Mouse (Mus musculus) intestine, embryonic 15.5 days (tissue): ENCODE measurements around the gene Gm9573. TPM values are rescaled to one million over a fixed set of nuclear protein-coding genes. Genes with fewer than 3 reads are reported as not detected.

Source experiments
- ATAC-seq: fragments of 200-750 bp; cut with Nextera tagmentation; 2 replicates; pipeline ENCODE4 v1.8.0; 2017; ENCODE audit warnings: moderate TSS enrichment, moderate library complexity
- H3K27ac ChIP-seq: fragments of 300-500 bp; sonication (generic); 2 replicates; pipeline ENCODE4 v1.5.1; 2015; ENCODE audit warnings: mild to moderate bottlenecking, inconsistent platforms
- H3K27me3 ChIP-seq: fragments of 300-500 bp; sonication (generic); replicated peaks from 2 replicates; pipeline ENCODE4 v1.6.1; 2015; ENCODE audit warnings: inconsistent platforms
- H3K36me3 ChIP-seq: fragments of 300-500 bp; sonication (generic); 2 replicates; pipeline ENCODE4 v1.6.1; 2015; ENCODE audit warnings: inconsistent platforms
- H3K4me1 ChIP-seq: fragments of 300-500 bp; sonication (generic); replicated peaks from 2 replicates; pipeline ENCODE4 v1.6.1; 2015; ENCODE audit warnings: inconsistent platforms
- H3K4me2 ChIP-seq: fragments of 300-500 bp; sonication (generic); replicated peaks from 2 replicates; pipeline ENCODE4 v1.6.1; 2015; ENCODE audit warnings: mild to moderate bottlenecking, inconsistent platforms
- H3K4me3 ChIP-seq: fragments of 300-500 bp; sonication (generic); replicated peaks from 2 replicates; pipeline ENCODE4 v1.5.1; 2015; ENCODE audit warnings: inconsistent platforms
- H3K9ac ChIP-seq: fragments of 300-500 bp; sonication (generic); 2 replicates; pipeline ENCODE4 v1.6.1; 2015; ENCODE audit warnings: inconsistent platforms
- H3K9me3 ChIP-seq: fragments of 300-500 bp; sonication (generic); 2 replicates; pipeline ENCODE4 v1.6.1; 2016; ENCODE audit warnings: inconsistent platforms
- WGBS: fragments of 180-500 bp; shearing (Covaris S2); methylation state at CpG from one replicate; pipeline ENCODE4 v1.1.7; 2015; 5-methylcytosine and 5-hydroxymethylcytosine counted together
- polyA plus RNA-seq: library from polyadenylated mRNA; unstranded; fragments of >200 nt; fragmentation: Nextera tagmentation; extraction: Ambion mirVana; gene quantifications from 2 replicates; pipeline ENCODE4 v1.2.1, GENCODE M21; 2015

Gene Gm9573
- polyA plus RNA-seq: not detected in 2 replicates

DNA sequence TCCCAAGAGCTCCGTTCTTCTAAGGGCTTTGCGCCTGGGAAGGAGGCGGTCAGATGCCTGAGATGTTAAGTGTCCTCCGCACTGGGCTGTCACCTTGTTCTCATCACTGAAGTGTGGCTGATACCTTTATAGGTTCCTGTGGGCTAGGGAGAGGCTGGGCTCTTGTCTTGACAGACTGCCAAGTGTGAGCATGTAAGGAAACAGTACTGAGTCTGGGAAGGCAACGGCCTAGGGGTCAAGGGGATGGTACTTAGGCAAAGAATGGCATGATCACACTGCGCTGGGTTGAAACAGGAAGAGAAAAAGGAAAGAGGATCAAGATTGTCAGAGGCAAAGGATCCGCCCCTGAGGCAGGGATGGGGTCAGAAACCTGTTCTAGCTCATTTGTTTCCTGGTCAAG, at the start of gene Gm9573:
TSS of gene Gm9573 (minus strand) at position 101 of the 400 bp plus-strand sequence.
- no peak for ATAC-seq
- Histone ChIP-seq H3K4me2 (no peak within 1 kb of the TSS), H3K9me3 (no peaks in the 10 kb centered on the region), H3K27ac (no peak within 1 kb of the TSS), H3K4me3 (no peak within 1 kb of the TSS), H3K27me3 (no peaks in the 10 kb centered on the region), H3K9ac (no peak within 1 kb of the TSS), H3K4me1 (no peaks in the 10 kb centered on the region), H3K36me3 (no peaks in the 10 kb centered on the region)
- 85% methylated on average over 7 of the region's 7 CpGs for WGBS

DNA sequence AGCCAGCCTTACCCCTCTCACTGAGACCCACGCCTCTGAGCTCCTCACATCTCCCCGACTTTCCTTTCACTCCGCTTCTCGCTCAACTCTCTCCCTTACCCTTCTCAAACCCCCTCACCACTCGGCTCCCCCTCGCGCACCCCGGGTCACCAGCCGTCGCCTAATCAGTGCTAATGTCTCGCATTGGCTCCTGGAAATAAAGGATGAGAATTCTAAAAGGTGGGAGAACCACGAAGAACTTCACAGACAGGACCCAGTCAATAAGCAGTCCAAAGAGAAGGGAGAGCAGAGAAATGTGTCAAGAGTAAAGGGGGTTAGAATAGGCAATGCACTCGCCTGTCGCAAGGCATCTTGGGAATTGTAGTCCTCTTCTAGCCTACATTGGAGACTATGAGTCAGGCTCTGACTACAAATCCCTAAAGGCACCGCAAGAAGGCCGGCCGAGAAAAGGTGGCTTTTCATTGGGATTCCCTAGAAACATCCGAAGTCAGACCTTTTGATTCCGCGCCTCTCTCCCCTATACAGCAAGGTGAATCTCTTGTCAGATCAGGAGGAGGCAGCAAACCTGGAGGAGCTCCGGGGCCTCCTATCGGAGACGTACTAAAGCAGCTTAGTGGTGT, 47.1 kb upstream of the Gm9573 start, which contains the start of gene Gtf2h4:
TSS of gene Gtf2h4 (minus strand) at position 324 of the 620 bp plus-strand sequence.
- ATAC-seq: peak; percentile 99
- no peak within 1 kb of the TSS for H3K27ac ChIP-seq
- H3K4me3 ChIP-seq: peak within 1 kb of the TSS; percentile 71

DNA sequence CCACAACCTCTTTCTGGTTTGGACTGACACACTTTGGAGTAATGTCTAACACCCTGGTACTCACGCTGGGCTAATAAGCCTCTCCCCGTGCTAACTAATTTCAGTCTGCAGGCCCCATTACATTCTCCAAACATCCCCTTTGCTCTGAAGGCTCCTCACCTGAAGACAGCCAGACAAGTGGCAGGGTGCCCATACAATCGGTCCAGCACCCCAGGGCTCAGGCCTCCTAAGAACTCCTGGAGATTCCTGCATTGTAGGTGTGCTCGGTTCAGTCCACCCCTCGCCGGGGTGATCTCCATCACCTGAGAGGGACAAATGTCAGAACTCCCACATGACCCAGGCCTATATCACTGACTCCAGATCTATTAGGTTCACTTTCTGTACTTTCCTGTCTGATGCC, 46.1 kb upstream of the Gm9573 start:
- Histone ChIP-seq H3K9ac (no peak overlapping the region), H3K4me2 (peak overlapping the region; percentile 83; the same call in 1 of the 2 replicates), H3K4me3 (peak overlapping the region; percentile 71; the same call in 1 of the 2 replicates), H3K4me1 (peaks cover 8% of the 10 kb centered on the region), H3K27ac (no peak overlapping the region), H3K9me3 (no peaks in the 10 kb centered on the region), H3K27me3 (no peaks in the 10 kb centered on the region), H3K36me3 (peaks cover 4% of the 10 kb centered on the region; the same call in 1 of the 2 replicates)
- WGBS: 83% methylated on average over 6 of the region's 6 CpGs
- ATAC-seq: no peak

More for the DNA sequence above, 47.1 kb upstream of the Gm9573 start, which contains the start of gene Gtf2h4:
- peak within 1 kb of the TSS; percentile 94 for H3K9ac ChIP-seq
- under 1% methylated on average over 23 of the region's 23 CpGs for WGBS
- no peaks in the 10 kb centered on the region for H3K9me3 ChIP-seq
- H3K4me2 ChIP-seq: peak within 1 kb of the TSS; percentile 83
- peaks cover 4% of the 10 kb centered on the region; the same call in 1 of the 2 replicates for H3K36me3 ChIP-seq
- H3K4me1 ChIP-seq: peaks cover 5% of the 10 kb centered on the region
- no peaks in the 10 kb centered on the region for H3K27me3 ChIP-seq

DNA sequence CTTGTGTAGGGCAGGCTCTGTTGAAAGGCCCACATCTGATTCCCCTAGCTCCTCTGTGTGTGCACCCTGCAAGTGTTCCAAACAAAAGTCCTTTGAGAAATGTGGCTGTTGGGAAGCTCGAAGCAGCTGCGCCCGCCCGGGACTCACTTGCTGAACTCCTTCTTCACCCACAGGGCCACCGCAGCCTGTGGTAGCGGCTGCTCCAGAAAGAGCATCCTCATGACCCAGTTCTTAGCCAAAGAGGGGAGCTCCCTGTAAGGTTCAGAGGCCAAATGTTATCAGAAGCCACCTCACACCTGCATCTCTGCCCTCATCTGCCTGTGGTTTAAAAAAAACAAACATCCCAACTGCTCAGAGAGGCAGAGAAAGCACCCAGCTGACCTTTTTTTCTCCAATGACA, 45.4 kb upstream of the Gm9573 start:
- Histone ChIP-seq H3K27ac (no peak overlapping the region), H3K4me2 (no peak overlapping the region), H3K9me3 (no peaks in the 10 kb centered on the region), H3K27me3 (no peaks in the 10 kb centered on the region), H3K36me3 (peaks cover 4% of the 10 kb centered on the region; the same call in 1 of the 2 replicates), H3K9ac (no peak overlapping the region), H3K4me3 (no peak overlapping the region), H3K4me1 (peaks cover 8% of the 10 kb centered on the region)
- WGBS: 89% methylated on average over 6 of the region's 6 CpGs
- no peak for ATAC-seq

DNA sequence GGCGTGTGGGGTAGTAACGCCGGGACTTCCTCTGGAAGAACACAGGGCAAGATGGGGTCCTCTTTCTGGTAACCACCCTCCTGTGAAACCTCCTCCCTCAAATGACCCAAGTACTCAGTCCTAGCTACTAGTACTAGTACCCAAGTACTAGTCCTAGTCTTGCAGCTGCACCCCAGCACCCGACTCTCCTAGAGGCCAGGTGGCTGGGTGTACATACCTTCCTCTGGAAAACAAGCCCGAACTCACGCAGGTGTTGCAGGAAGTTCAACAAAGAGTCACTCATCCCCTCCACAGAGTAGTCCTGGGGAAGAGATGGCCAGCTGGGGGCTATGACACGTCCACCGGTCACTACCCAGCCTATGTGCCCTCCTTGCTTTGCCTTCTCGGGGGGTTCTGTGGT, 43.3 kb upstream of the Gm9573 start:
- WGBS: 94% methylated on average over 9 of the region's 9 CpGs
- Histone ChIP-seq H3K36me3 (peaks cover 4% of the 10 kb centered on the region; the same call in 1 of the 2 replicates), H3K9me3 (no peaks in the 10 kb centered on the region), H3K4me2 (no peak overlapping the region), H3K4me3 (no peak overlapping the region), H3K9ac (no peak overlapping the region), H3K27me3 (no peaks in the 10 kb centered on the region), H3K27ac (no peak overlapping the region), H3K4me1 (peaks cover 12% of the 10 kb centered on the region)
- ATAC-seq: no peak

DNA sequence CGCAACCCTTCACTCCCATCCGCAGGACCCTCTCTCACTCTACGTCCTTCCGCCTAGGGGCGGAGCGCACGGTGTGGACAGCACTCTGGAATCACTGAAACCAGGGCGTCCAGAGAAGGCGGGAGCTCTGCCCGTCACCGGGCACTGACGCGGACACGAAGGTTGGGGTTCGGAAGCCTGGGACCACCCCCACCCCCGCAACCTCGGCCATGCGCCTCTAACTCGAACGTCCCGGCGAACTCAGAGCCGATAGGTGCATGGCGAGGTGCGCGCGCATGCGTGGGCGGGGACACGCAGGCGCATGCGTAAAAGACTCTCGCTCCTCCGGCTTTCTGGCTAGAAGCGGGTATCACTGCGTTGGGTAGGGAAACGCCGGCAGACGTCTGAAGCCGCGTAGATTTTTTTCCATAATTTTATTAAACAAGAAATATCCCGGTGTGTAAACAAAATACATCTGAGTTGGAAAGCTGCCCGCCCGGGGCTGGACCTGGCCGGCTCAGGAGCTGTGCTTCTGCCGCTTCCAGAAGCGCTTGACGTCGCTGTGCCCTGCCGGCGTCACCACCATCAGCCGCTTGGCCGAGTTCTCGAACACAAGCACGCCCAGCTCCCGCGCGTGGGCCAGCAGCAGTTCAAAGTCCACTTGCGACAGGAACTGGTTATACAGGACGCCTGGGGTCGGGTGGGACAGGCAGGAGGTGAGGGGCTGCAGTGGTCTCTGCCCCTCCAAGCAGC, 41.1 kb upstream of the Gm9573 start, which contains the start of gene Vars2:
TSS of gene Vars2 (minus strand) at position 259 of the 732 bp plus-strand sequence.
- Histone ChIP-seq H3K27ac (peak within 1 kb of the TSS; percentile 84), H3K36me3 (peaks cover 18% of the 10 kb centered on the region), H3K9me3 (no peaks in the 10 kb centered on the region), H3K4me3 (peak within 1 kb of the TSS; percentile 72), H3K9ac (peak within 1 kb of the TSS; percentile 83), H3K4me1 (peaks cover 7% of the 10 kb centered on the region; the same call in 1 of the 2 replicates), H3K27me3 (no peaks in the 10 kb centered on the region), H3K4me2 (peak within 1 kb of the TSS; percentile 94)
- ATAC-seq: peak; percentile 88
- WGBS: under 1% methylated on average over 61 of the region's 61 CpGs

DNA sequence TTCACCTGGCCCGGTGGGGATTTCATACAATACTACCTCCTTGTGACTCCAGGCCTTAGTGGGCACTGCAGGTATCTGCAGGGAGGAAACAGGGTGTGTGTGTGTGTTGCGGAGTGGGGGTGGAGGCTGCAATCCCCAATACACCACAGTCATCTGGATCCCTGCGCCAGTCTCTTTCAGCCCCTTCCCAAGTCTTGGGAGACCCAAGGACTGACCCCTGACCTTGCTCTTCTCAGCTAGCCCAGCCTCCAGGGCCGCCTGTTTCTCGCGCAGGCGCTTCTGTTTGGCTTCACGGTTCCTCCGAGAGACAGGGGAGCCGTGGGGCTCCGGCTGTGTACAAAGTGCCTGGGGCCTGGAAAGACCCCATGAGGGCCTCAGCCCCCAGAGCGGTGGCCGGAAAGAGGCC, 40.4 kb upstream of the Gm9573 start:
- peaks cover 18% of the 10 kb centered on the region for H3K36me3 ChIP-seq
- H3K27ac ChIP-seq: peak overlapping the region; percentile 82
- WGBS: 5% methylated on average over 13 of the region's 13 CpGs
- ATAC-seq: peak; percentile 60
- peak overlapping the region; percentile 94 for H3K4me2 ChIP-seq
- H3K4me3 ChIP-seq: peak overlapping the region; percentile 72
- H3K9me3 ChIP-seq: no peaks in the 10 kb centered on the region
- H3K9ac ChIP-seq: peak overlapping the region; percentile 83
- no peaks in the 10 kb centered on the region for H3K27me3 ChIP-seq
- peaks cover 7% of the 10 kb centered on the region; the same call in 1 of the 2 replicates for H3K4me1 ChIP-seq

DNA sequence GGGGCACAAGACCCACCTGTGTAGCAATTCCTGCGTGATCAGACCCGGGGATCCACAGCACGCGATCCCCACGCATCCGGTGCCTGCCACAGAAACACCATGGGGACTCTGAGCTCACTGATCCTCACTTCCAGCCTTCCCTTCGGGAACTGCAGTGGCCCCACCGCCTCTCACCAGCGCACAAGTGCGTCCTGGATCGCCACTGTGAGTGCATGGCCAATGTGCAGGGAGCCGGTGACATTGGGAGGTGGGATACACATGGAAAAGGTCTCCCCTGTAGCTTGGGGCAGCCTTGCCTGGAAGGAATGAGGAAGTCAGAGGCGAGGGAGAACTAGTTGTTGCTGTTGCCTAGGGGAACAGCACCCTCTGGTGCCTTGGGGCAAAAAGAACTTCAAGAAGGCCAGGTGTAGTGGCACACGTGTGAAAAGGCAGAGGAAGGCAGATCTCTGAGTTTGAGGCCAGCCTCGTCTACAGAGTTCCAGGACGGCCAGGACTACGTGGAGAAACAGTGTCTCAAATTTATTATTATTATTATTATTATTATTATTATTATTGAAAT, 39.6 kb upstream of the Gm9573 start:
- Histone ChIP-seq H3K36me3 (peaks cover 23% of the 10 kb centered on the region), H3K27ac (no peak overlapping the region), H3K9ac (no peak overlapping the region; the same call in 1 of the 2 replicates), H3K4me2 (peak overlapping the region; percentile 94; the same call in 1 of the 2 replicates), H3K9me3 (no peaks in the 10 kb centered on the region), H3K27me3 (no peaks in the 10 kb centered on the region), H3K4me3 (no peak overlapping the region), H3K4me1 (peaks cover 7% of the 10 kb centered on the region; the same call in 1 of the 2 replicates)
- 74% methylated on average over 17 of the region's 17 CpGs for WGBS
- ATAC-seq: peak; percentile 49

DNA sequence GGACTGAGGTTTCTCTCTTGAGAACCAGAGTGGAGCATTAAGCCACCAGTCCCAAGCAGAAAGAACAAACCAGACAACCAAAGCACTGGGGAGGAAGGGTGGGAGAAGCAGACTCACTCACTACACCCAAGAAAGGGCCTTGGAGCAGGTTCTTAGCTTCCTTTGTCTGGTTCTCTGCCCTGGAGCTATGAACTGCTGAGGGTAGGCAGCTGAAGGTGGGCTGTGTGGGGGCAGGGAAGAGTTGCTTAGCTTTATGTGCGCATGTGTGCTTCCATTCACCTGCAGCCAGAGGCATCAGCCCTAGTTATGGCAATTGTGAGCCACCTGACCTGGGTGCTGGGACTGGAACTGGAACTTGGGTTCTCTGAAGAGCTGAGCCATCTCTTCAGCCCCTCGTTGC, 26.6 kb upstream of the Gm9573 start:
- H3K36me3 ChIP-seq: peaks cover 22% of the 10 kb centered on the region
- H3K27me3 ChIP-seq: no peaks in the 10 kb centered on the region
- H3K4me1 ChIP-seq: peaks cover 12% of the 10 kb centered on the region
- no peak overlapping the region for H3K27ac ChIP-seq
- no peaks in the 10 kb centered on the region for H3K9me3 ChIP-seq
- H3K9ac ChIP-seq: no peak overlapping the region
- no peak for ATAC-seq
- H3K4me2 ChIP-seq: no peak overlapping the region
- H3K4me3 ChIP-seq: no peak overlapping the region
- WGBS: 81% methylated on average over 2 of the region's 2 CpGs

DNA sequence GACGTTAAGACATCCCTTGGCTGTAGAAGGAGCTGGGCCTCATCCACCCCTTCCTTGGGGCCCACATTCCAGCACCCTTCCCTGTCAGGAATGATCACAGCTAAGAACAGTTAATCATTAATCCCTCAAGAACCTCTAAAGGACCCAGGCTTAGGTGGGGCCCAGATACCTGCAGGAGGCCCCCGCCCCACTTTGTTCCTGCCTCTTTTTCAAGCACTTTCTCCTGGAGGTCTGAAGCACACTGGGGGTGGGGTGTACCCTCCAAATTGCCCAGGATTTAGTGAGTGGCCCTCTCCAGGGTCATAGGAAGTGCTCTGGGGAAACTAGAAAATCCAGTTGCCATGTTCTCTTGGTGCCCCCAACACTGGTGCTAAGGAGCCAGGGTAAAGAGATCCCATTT, 23.0 kb upstream of the Gm9573 start:
- H3K4me2 ChIP-seq: peak overlapping the region; percentile 5
- no peak overlapping the region for H3K9ac ChIP-seq

DNA sequence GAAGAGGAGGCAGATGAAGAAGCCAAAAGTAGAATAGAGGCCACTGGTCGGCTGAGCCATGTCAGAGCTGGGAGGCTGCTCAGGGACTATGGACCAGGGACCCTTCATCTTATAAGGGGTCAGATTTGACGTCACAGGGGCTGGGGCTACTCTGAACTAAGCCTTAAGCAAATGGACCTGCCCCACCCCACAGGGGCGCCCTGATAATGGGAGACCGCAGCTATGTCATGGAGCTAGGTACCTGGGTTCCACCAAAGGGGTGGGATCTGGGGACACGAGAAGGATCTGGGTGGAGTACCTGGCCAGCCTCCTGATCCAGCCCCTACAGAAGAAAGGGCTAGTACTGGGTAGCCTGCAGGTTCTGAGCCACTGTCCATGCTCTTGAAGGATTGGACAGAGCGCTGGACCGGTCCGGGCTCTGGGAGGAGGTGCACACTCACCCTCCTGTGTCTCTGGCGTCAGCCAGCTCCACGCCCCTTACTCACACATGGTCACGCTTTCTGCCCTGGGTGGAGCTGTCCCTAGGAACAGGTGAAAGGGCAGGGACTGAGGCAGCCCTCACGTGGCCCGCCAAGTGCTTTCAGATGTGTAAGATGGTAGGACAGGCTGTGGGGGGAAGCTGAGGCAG, 17.3 kb upstream of the Gm9573 start, which contains the start of gene Mucl3:
TSS of gene Mucl3 (minus strand) at position 87 of the 628 bp plus-strand sequence.
- Histone ChIP-seq H3K36me3 (no peaks in the 10 kb centered on the region), H3K27me3 (no peaks in the 10 kb centered on the region), H3K9ac (no peak within 1 kb of the TSS), H3K4me1 (0 out of 2 replicates have a peak, but pooled peaks cover 5% of the 10 kb centered on the region), H3K9me3 (no peaks in the 10 kb centered on the region), H3K4me2 (no peak within 1 kb of the TSS; the same call in 1 of the 2 replicates), H3K4me3 (no peak within 1 kb of the TSS), H3K27ac (no peak within 1 kb of the TSS)
- 62% methylated on average over 13 of the region's 13 CpGs for WGBS
- peak; percentile 42; the same call in 1 of the 2 replicates for ATAC-seq

More for the DNA sequence above, 23.0 kb upstream of the Gm9573 start:
- peak; percentile 95 for ATAC-seq
- H3K4me1 ChIP-seq: peaks cover 12% of the 10 kb centered on the region
- H3K4me3 ChIP-seq: no peak overlapping the region
- H3K27me3 ChIP-seq: no peaks in the 10 kb centered on the region
- H3K36me3 ChIP-seq: no peaks in the 10 kb centered on the region
- H3K9me3 ChIP-seq: no peaks in the 10 kb centered on the region
- WGBS: 58% methylated on average over 2 of the region's 2 CpGs
- H3K27ac ChIP-seq: peak overlapping the region; percentile 56; the same call in 1 of the 2 replicates
